Mouse (Mus musculus) thymus, postnatal 36 days (tissue): Measurements from ENCODE around the gene Trim14.

Experiments
- DNase-seq, 2 experiments: peaks; one replicate each; pipeline ENCODE4 v3.0.0; 2022; ENCODE audit warnings: mixed read lengths in 2 of 2

Gene Trim14

GRCm38 (mm10) chr4:46526798-46527557 lies 9.0 kb downstream of the Trim14 start:
- DNase-seq: peak in 1 of 2 experiments; percentile 35

DNA sequence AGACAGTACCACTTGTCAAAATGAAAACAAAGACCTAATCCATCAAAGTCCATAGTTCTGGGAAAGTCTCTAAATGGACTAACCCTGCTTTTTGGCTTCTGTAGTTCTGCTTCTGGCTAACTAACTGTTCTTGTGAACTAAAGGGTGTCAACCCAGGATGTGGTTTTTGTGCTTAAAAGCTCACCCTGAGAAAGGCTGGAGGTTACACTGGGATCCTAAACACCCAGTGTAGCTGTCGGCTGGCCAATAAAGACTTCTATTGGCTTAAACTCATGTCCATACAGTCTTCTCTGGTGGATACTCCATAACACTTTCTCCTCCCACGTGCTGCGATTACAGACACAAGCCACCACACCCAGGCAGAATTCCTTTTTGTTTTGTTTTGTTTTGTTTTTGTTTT lies 9.7 kb downstream of the Trim14 start:
- no peak for DNase-seq

DNA sequence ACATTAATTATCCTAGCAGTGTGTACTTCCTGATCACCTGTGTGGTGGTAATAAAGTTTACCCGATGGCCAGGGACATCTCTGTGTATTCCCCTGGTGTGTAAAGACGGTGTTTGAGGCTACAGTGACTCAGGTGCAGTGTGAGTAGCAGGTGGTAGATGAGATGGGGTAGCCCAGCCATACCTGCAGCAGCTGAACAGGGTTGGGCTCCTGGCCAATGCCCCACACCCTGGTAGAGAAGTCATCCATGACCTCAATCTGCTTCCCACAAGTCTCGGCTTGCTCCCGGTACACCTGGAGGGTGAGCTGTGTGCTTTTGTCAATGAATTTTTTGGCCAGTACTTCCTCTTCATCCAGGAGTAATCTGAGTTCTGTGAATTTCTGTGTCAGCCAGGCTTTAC lies 12.6 kb downstream of the Trim14 start:
- no peak for DNase-seq

DNA sequence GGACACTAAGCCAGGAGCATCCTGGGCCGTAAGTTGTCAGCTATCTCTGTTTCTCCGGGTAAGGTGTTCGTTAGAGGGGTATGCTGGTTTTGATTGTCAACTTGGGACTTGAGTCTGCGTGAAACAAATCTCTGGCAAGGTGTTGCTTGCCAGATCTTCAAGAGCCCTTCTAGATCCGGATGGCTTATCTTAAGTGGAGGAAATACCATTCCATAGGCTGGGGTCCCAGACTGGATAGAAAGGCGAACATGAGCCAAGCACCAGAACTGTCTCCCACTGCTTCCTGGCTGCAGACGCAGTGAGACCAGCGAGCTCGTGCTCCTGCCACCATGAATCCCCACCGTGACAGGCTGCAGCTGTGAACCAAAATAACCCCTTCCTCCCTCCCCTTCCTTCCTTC lies 14.5 kb downstream of the Trim14 start:
- DNase-seq: no peak

DNA sequence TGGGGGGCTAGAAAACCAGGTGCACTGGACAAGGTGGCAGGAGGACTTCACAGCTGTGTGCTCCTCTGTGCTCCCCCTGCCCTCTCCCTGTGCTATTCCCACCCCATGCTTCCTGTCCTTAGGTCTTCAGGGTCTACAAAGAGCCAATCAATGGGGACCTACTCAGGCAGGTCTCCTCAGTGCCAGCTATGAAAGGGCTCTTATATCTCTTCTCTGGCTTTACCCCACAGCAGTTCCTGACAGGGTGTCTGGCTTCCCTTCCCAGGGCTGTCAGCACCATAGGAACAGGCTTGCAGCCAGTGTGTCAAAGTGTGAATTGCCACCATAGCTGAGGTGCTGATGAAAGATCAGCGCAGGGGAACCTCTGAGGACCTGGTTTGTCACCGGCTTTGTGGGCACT lies 15.4 kb downstream of the Trim14 start:
- no peak for DNase-seq

- peak; percentile 85 to 86 for DNase-seq
Measured at GRCm38 (mm10) chr4:46507736-46508460, 28.0 kb downstream of the Trim14 start.

GRCm38 (mm10) chr4:46506801-46507610 lies 28.9 kb downstream of the Trim14 start:
- peak; percentile 87 to 91 for DNase-seq

GRCm38 (mm10) chr4:46505361-46506057 lies 30.4 kb downstream of the Trim14 start:
- DNase-seq: no peak

GRCm38 (mm10) chr4:46503881-46504280 lies 32.1 kb downstream of the Trim14 start:
- DNase-seq: no peak

- DNase-seq: no peak
Measured at GRCm38 (mm10) chr4:46502606-46503502, 33.1 kb downstream of the Trim14 start.

GRCm38 (mm10) chr4:46498976-46499375 lies 37.0 kb downstream of the Trim14 start:
- peak in 1 of 2 experiments; percentile 52 for DNase-seq

DNA sequence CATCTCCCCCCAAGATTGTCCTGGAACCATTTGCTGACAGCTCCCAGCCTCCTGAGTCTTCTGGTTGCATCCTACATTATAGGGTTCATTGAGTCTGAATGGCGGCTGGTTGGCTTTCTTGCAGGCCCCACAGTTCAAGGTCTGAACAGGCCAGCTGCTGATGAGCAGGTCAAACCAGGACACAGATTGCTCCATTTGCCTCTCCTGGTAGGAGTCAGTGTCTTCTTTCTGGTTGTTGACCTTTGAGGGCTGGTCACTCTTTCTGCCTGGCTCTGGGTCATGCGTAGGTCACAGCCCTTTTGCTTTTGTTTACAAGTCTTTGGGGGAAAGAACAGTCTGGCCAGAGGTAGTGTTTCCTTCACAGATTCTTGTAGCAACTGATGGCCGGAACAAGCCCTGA lies 37.4 kb downstream of the Trim14 start:
- no peak for DNase-seq

DNA sequence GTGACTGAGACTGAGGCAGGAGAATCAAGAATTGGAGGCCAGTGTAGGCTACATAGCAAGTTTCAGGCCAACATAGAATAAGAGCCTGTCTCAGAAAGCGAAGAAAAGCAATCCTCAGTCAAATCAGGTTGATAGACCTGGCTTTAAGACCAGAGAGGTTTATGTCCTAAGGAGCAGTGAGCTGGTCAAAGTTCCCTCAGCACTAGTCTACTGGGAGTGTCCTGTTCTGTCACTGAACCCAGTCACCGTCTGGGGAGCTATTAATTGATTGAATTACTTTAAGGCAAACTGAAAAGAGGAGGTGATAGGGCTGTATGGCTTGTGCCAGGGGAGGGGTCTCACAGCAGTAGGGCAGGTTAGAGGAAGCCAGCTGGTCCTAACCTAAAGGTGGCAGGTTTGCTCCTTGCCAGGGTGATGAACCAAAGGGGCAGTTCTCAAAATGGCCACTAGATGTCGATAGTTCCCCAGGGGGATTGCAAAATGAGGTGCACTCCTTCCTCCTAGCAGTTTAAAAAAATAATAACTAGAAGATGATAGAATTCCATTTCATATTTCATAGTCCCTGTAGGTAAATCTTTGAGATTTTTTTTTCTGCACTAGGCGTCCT lies 38.6 kb downstream of the Trim14 start:
- DNase-seq: peak; percentile 70 to 79

DNA sequence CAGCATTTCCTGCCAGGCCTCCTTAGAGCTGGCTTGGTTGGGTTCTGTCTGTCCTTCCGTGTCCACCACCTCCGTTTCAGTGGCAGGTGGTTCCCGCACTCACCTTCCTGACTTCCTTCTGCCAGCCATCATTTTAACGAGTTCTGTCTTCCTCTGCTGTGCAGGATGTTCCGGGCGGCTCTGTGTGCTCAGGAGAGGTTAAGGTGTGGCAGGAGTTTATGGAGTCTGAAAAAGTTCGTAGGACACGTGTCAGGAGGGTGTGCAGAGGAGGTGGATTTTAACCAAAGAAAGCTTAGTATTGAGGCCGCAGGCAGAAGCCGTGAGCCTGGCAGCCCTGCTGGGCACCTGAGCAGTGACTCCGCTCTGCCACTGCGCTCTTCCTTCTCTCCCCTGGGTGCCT lies 40.4 kb downstream of the Trim14 start:
- DNase-seq: no peak

DNA sequence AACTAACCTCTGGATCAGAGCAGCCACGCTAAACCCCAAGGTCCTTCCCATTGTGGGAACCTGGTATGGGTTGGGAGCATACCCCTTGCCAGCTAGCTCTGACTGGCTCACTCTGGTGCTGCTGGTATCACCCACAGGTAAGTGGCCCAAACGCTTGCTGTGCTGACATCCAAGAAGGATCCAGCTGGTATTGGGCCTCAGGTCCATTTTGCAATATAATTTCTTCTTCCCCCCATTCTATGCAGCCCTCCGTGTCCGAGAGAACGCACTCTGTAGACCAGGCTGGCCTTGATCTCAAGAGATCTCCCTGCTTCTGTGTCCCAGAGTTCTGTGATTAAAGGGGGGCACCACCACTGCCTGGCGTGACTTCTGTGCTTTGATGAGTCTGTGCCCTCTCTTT lies 42.9 kb downstream of the Trim14 start:
- DNase-seq: no peak

DNA sequence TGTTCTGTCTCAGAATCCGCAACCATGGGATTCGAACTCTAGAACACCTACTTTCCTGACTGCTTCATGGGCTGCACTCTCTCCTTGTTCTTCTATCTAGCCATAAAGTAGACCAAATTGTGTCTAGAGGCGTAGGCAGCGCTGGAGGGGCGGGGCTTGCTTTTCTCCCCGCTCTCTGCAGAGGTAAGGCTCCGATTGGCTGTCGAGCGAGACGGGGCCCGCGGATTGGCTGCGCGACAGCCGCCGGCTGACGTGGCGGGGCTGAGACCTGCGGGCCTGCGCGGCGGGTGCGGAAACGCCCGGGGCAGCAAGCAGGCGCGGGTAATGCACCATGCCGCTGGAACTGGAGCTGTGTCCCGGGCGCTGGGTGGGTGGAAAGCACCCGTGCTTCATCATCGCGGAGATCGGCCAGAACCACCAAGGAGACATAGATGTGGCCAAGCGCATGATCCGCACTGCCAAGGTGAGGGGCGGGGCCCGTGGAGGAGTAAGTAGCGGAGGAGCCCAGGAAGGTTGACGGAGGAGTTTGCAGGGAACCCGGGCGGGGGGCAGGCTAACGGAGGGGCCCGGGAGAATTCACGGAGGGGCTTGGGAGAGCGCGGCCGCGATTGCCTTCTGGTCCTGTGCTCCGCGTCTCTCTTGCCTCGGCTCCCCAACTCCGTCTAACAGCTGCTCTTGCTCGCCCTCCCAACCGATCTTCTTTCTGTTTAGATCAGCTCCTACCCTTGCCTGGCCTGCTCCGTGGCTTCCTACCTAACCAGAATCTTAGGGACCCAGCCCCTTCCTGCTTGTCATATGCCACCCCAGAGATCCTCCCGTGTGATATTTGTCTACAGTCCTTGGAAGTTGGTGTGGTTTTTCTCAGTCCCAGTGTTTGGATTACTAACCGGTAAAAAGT lies 46.7 kb downstream of the Trim14 start, which contains the start of gene Nans:
Gene Nans, plus strand, starts transcription at position 221 of the 898 bp plus-strand sequence.
- peak; percentile 94 to 98 for DNase-seq

- DNase-seq: no peak
Measured at GRCm38 (mm10) chr4:46487348-46487747, 48.6 kb downstream of the Trim14 start.

GRCm38 (mm10) chr4:46485696-46486417 lies 50.1 kb downstream of the Trim14 start:
- peak; percentile 91 to 92 for DNase-seq

DNA sequence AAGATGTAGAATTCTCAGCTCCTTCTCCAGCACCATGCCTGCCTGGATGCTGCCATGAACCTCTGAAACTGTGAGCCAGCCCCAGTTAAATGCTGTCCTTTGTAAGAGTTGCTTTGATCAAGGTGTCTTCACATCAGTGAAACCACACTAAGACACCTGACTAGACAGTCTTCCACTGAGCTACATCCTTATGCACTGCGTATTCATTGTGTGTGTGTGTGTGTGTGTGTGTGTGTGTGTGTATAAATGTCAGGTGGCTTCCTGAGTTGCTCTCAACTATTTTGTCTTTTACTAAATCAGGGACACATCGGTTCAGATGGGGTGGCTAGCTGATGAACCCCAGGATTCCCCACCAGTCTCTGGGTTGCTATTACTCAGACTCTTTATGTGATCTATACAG lies 56.9 kb downstream of the Trim14 start:
- DNase-seq: no peak
